22 mouse cellular contexts compared by ENCODE assay signal in genomic region chr5:23990001-23990400, GRCm38 (mm10). TPM values are rescaled to one million over a fixed set of nuclear protein-coding genes. Genes with fewer than 3 reads are reported as not detected.
DNase-seq lines count a peak whose midpoint lies in the region; ATAC-seq and TF ChIP-seq lines count a peak whose summit lies in the region.
"Had no signal": no experiment of that assay in that cellular context is flagged by ENCODE, and none has a peak within 500 bp of the region (broad histone marks: within the 10 kb centered on the region; RNA-seq: fewer than 3 reads in every experiment).

No protein-coding gene starts in this region.

- no peaks in the 10 kb centered on the region for H3K27me3 ChIP-seq in forebrain, embryonic 13.5 days
- no peaks in the 10 kb centered on the region for H3K27me3 ChIP-seq in forebrain, embryonic 12.5 days
- H3K27me3 ChIP-seq in hindbrain, embryonic 14.5 days (ENCODE audit: control insufficient read depth, insufficient read depth, low read length): no peaks in the 10 kb centered on the region
- H3K27me3 ChIP-seq in hindbrain, embryonic 12.5 days: no peaks in the 10 kb centered on the region
- H3K27me3 ChIP-seq in midbrain, embryonic 10.5 days (ENCODE audit: low read depth, poor library complexity, severe bottlenecking): no peaks in the 10 kb centered on the region
- H3K27me3 ChIP-seq in midbrain, embryonic 15.5 days (replicated peaks): no peaks in the 10 kb centered on the region
- H3K27me3 ChIP-seq in forebrain, postnatal 0 days (ENCODE audit: insufficient read depth, low read length): no peaks in the 10 kb centered on the region
- H3K27me3 ChIP-seq: embryonic facial prominence, embryonic 12.5 days; heart, embryonic 13.5 days had no signal

- TF ChIP-seq CTCF in forebrain, postnatal 0 days (IDR thresholded peaks at IDR 0.05; ENCODE audit: low read depth): no peak

- no peak overlapping the region for H3K27ac ChIP-seq in forebrain, embryonic 13.5 days
- H3K27ac ChIP-seq in forebrain, embryonic 12.5 days: no peak overlapping the region; the same call in 1 of the 2 replicates
- 0 out of 2 replicates have a peak overlapping the region, but pooled peaks have one; percentile 26 for H3K27ac ChIP-seq in hindbrain, embryonic 14.5 days
- H3K27ac ChIP-seq in hindbrain, embryonic 12.5 days: no peak overlapping the region
- H3K27ac ChIP-seq in midbrain, embryonic 10.5 days (replicated peaks): 0 out of 2 replicates have a peak overlapping the region, but pooled peaks have one; percentile 13
- no peak overlapping the region for H3K27ac ChIP-seq in midbrain, embryonic 15.5 days
- H3K27ac ChIP-seq in forebrain, postnatal 0 days (ENCODE audit: low read depth, low read length): no peak overlapping the region
- H3K27ac ChIP-seq: embryonic facial prominence, embryonic 12.5 days; heart, embryonic 13.5 days had no signal

- WGBS in forebrain, embryonic 13.5 days: 36% methylated on average over 3 of the region's 3 CpGs
- 66% methylated on average over 3 of the region's 3 CpGs for WGBS in forebrain, embryonic 12.5 days
- WGBS in hindbrain, embryonic 14.5 days: 62% methylated on average over 3 of the region's 3 CpGs
- 74% methylated on average over 3 of the region's 3 CpGs for WGBS in hindbrain, embryonic 12.5 days
- WGBS in midbrain, embryonic 10.5 days: 92% methylated on average over 3 of the region's 3 CpGs
- 71% methylated on average over 3 of the region's 3 CpGs for WGBS in midbrain, embryonic 15.5 days
- 26% methylated on average over 3 of the region's 3 CpGs for WGBS in forebrain, postnatal 0 days

- peak; percentile 62; the same call in 1 of the 2 replicates for ATAC-seq in forebrain, embryonic 13.5 days
- ATAC-seq in forebrain, embryonic 12.5 days (ENCODE audit: low FRiP score): no peak
- 0 out of 2 replicates have a peak, but pooled peaks have one; percentile 48 for ATAC-seq in hindbrain, embryonic 14.5 days (ENCODE audit: low FRiP score)
- no peak for ATAC-seq in hindbrain, embryonic 12.5 days (ENCODE audit: low FRiP score)
- ATAC-seq in midbrain, embryonic 15.5 days (replicated peaks): no peak
- peak; percentile 50; the same call in 1 of the 2 replicates for ATAC-seq in forebrain, postnatal 0 days
- ATAC-seq: CD4-positive, CD25-positive, alpha-beta regulatory T cell, adult 4 months; inflammation-experienced regulatory T-cells, adult 6 months; intestine, postnatal 0 days had no signal

- H3K9me3 ChIP-seq in forebrain, embryonic 13.5 days (replicated peaks): no peaks in the 10 kb centered on the region
- H3K9me3 ChIP-seq in forebrain, embryonic 12.5 days: no peaks in the 10 kb centered on the region
- no peaks in the 10 kb centered on the region for H3K9me3 ChIP-seq in hindbrain, embryonic 14.5 days (ENCODE audit: control insufficient read depth, low read length)
- H3K9me3 ChIP-seq in hindbrain, embryonic 12.5 days (replicated peaks): no peaks in the 10 kb centered on the region
- no peaks in the 10 kb centered on the region for H3K9me3 ChIP-seq in midbrain, embryonic 10.5 days (replicated peaks)
- no peaks in the 10 kb centered on the region for H3K9me3 ChIP-seq in midbrain, embryonic 15.5 days
- H3K9me3 ChIP-seq in forebrain, postnatal 0 days (ENCODE audit: low read length): no peaks in the 10 kb centered on the region
- H3K9me3 ChIP-seq: embryonic facial prominence, embryonic 12.5 days; G1E; heart, embryonic 13.5 days had no signal

- no peak overlapping the region for H3K4me2 ChIP-seq in forebrain, embryonic 13.5 days
- H3K4me2 ChIP-seq in forebrain, embryonic 12.5 days: no peak overlapping the region
- H3K4me2 ChIP-seq in hindbrain, embryonic 14.5 days (replicated peaks): no peak overlapping the region
- no peak overlapping the region for H3K4me2 ChIP-seq in hindbrain, embryonic 12.5 days (replicated peaks)
- no peak overlapping the region for H3K4me2 ChIP-seq in midbrain, embryonic 15.5 days
- H3K4me2 ChIP-seq in forebrain, postnatal 0 days (ENCODE audit: low read depth): no peak overlapping the region
- H3K4me2 ChIP-seq: embryonic facial prominence, embryonic 12.5 days; heart, embryonic 13.5 days had no signal

- no peak for DNase-seq in hindbrain, embryonic 14.5 days (ENCODE audit: low spot score)
- no peak for DNase-seq in midbrain, embryonic 10.5 days (ENCODE audit: low spot score)
- no peak for DNase-seq in forebrain, postnatal 0 days
- DNase-seq: adrenal gland, adult 8-10 months; adrenal gland, postnatal 36 days; B cell, adult 2 months; cerebellum, adult 11 months; cerebellum, adult 9-10 months; cerebellum, postnatal 25 days; gastrocnemius, postnatal 36 days; heart, adult 11 months; heart, postnatal 4 days had no signal

- H3K4me1 ChIP-seq in forebrain, embryonic 13.5 days: peaks cover 43% of the 10 kb centered on the region
- peaks cover 28% of the 10 kb centered on the region for H3K4me1 ChIP-seq in forebrain, embryonic 12.5 days
- H3K4me1 ChIP-seq in hindbrain, embryonic 14.5 days (replicated peaks; ENCODE audit: control insufficient read depth, insufficient read depth, low read length): peaks cover 24% of the 10 kb centered on the region
- H3K4me1 ChIP-seq in hindbrain, embryonic 12.5 days: peaks cover 27% of the 10 kb centered on the region
- H3K4me1 ChIP-seq in midbrain, embryonic 10.5 days: peaks cover 8% of the 10 kb centered on the region
- H3K4me1 ChIP-seq in midbrain, embryonic 15.5 days: peaks cover 20% of the 10 kb centered on the region
- peaks cover 14% of the 10 kb centered on the region for H3K4me1 ChIP-seq in forebrain, postnatal 0 days (ENCODE audit: insufficient read depth)

- no peak overlapping the region for H3K4me3 ChIP-seq in forebrain, embryonic 13.5 days
- H3K4me3 ChIP-seq in forebrain, embryonic 12.5 days (replicated peaks): no peak overlapping the region
- no peak overlapping the region for H3K4me3 ChIP-seq in hindbrain, embryonic 14.5 days (replicated peaks; ENCODE audit: low read length)
- H3K4me3 ChIP-seq in hindbrain, embryonic 12.5 days: no peak overlapping the region
- no peak overlapping the region for H3K4me3 ChIP-seq in midbrain, embryonic 10.5 days
- no peak overlapping the region for H3K4me3 ChIP-seq in midbrain, embryonic 15.5 days
- no peak overlapping the region for H3K4me3 ChIP-seq in forebrain, postnatal 0 days (ENCODE audit: low read depth, low read length)
- H3K4me3 ChIP-seq: embryonic facial prominence, embryonic 12.5 days; heart, embryonic 13.5 days had no signal

- no peak overlapping the region for H3K9ac ChIP-seq in forebrain, embryonic 13.5 days
- no peak overlapping the region for H3K9ac ChIP-seq in forebrain, embryonic 12.5 days
- no peak overlapping the region for H3K9ac ChIP-seq in hindbrain, embryonic 14.5 days
- no peak overlapping the region for H3K9ac ChIP-seq in hindbrain, embryonic 12.5 days
- H3K9ac ChIP-seq in midbrain, embryonic 15.5 days: no peak overlapping the region
- no peak overlapping the region for H3K9ac ChIP-seq in forebrain, postnatal 0 days
- H3K9ac ChIP-seq: embryonic facial prominence, embryonic 12.5 days; heart, embryonic 13.5 days had no signal

- H3K36me3 ChIP-seq in forebrain, embryonic 13.5 days (ENCODE audit: poor library complexity, severe bottlenecking): peaks cover 7% of the 10 kb centered on the region; the same call in 1 of the 2 replicates
- no peaks in the 10 kb centered on the region; the same call in 1 of the 2 replicates for H3K36me3 ChIP-seq in forebrain, embryonic 12.5 days (replicated peaks)
- peaks cover 8% of the 10 kb centered on the region; the same call in 1 of the 2 replicates for H3K36me3 ChIP-seq in hindbrain, embryonic 14.5 days (replicated peaks; ENCODE audit: control insufficient read depth, insufficient read depth)
- 0 out of 2 replicates have a peak, but pooled peaks cover 6% of the 10 kb centered on the region for H3K36me3 ChIP-seq in hindbrain, embryonic 12.5 days
- H3K36me3 ChIP-seq in midbrain, embryonic 10.5 days: peaks cover 13% of the 10 kb centered on the region; the same call in 1 of the 2 replicates
- no peaks in the 10 kb centered on the region for H3K36me3 ChIP-seq in midbrain, embryonic 15.5 days (replicated peaks)
- H3K36me3 ChIP-seq in forebrain, postnatal 0 days (ENCODE audit: insufficient read depth): peaks cover 5% of the 10 kb centered on the region; the same call in 1 of the 2 replicates
- H3K36me3 ChIP-seq: embryonic facial prominence, embryonic 12.5 days had no signal

RNA-seq across cellular contexts. Expression of gene Fam126a, which starts 40.5 kb away (rescaled TPM):
- 40.9 and 44.3 TPM in 2 replicates for polyA plus RNA-seq in forebrain, embryonic 13.5 days (2015; fragmentation: Nextera tagmentation; extraction: Ambion mirVana)
- polyA plus RNA-seq in forebrain, embryonic 12.5 days (2016; fragmentation: Nextera tagmentation; extraction: Ambion mirVana): 52.3 and 55.8 TPM in 2 replicates
- polyA plus RNA-seq in hindbrain, embryonic 14.5 days (2014; fragmentation: Nextera tagmentation; extraction: Ambion mirVana): 37.9 and 41.8 TPM in 2 replicates
- polyA plus RNA-seq in hindbrain, embryonic 12.5 days (2016; fragmentation: Nextera tagmentation; extraction: Ambion mirVana): 49.5 and 50.0 TPM in 2 replicates
- polyA plus RNA-seq in midbrain, embryonic 10.5 days (2016; fragmentation: Nextera tagmentation; extraction: Ambion mirVana): 24.6 and 26.7 TPM in 2 replicates
- polyA plus RNA-seq in midbrain, embryonic 15.5 days (2015; fragmentation: Nextera tagmentation; extraction: Ambion mirVana): 33.0 and 33.3 TPM in 2 replicates
- 43.3 and 44.0 TPM in 2 replicates for total RNA-seq in forebrain, postnatal 0 days (2014; rRNA removed)
- polyA plus RNA-seq in forebrain, postnatal 0 days (2015; fragmentation: Nextera tagmentation; extraction: Ambion mirVana): 19.2 and 25.4 TPM in 2 replicates

Comparison
In these comparisons a context has a peak if more than half of its experiments do, and no peak if none do; other contexts are left out.
1. ATAC-seq: peak in forebrain, embryonic 13.5 days (single experiment), hindbrain, embryonic 14.5 days (single experiment) and forebrain, postnatal 0 days (single experiment); none in forebrain, embryonic 12.5 days (single experiment), hindbrain, embryonic 12.5 days (single experiment) and midbrain, embryonic 15.5 days (single experiment).
2. H3K27ac ChIP-seq: peak in hindbrain, embryonic 14.5 days (single experiment) and midbrain, embryonic 10.5 days (single experiment); none in forebrain, embryonic 13.5 days (single experiment), forebrain, embryonic 12.5 days (single experiment), hindbrain, embryonic 12.5 days (single experiment), midbrain, embryonic 15.5 days (single experiment) and forebrain, postnatal 0 days (single experiment).